Mouse (Mus musculus) cerebellum, adult 2 months (tissue): ENCODE results near the gene Cadps. TPM values are rescaled to one million over a fixed set of nuclear protein-coding genes. Genes with fewer than 3 reads are reported as not detected.

Source experiments
- DNase-seq, 2 experiments: peaks; one replicate each; pipeline ENCODE4 v3.0.0; 2021
- H3K27ac ChIP-seq: fragments of 200-500 bp; 2 replicates; pipeline ENCODE4 v1.5.1; 2012; ENCODE audit warnings: low read length, control low read depth, inconsistent platforms; ENCODE audit not compliant: insufficient read depth
- H3K27me3 ChIP-seq: fragments of 200-500 bp; 2 replicates; pipeline ENCODE4 v1.6.1; 2012; ENCODE audit warnings: inconsistent platforms, mild to moderate bottlenecking, low read length, moderate library complexity; ENCODE audit not compliant: control insufficient read depth, insufficient read depth
- H3K4me1 ChIP-seq: fragments of 200-500 bp; 2 replicates; pipeline ENCODE4 v1.6.1; 2011; ENCODE audit warnings: low read length; ENCODE audit not compliant: control insufficient read depth, insufficient read depth
- H3K4me3 ChIP-seq: fragments of 200-500 bp; replicated peaks from 2 replicates; pipeline ENCODE3; 2011; ENCODE audit warnings: mild to moderate bottlenecking, low read depth, low read length, control low read depth; ENCODE audit not compliant: insufficient read depth
- CTCF ChIP-seq: fragments of 200-500 bp; IDR thresholded peaks from 2 replicates; pipeline ENCODE4 v1.5.1; 2011; ENCODE audit warnings: low read depth, mild to moderate bottlenecking, control low read depth, low read length, moderate library complexity, borderline replicate concordance; ENCODE audit not compliant: insufficient read depth
- POLR2A ChIP-seq: fragments of 200-500 bp; IDR thresholded peaks from 2 replicates; pipeline ENCODE4 v1.6.1; 2011; ENCODE audit warnings: low read length, control low read depth, borderline replicate concordance; ENCODE audit not compliant: insufficient read depth
- WGBS: fragments of 180-500 bp; shearing (Covaris S2); methylation state at CpG from one replicate; pipeline ENCODE4 v1.1.7; 2018; 5-methylcytosine and 5-hydroxymethylcytosine counted together
- polyA plus RNA-seq: library from polyadenylated mRNA; depleted of rRNA; stranded (reverse); fragments of >200 nt; gene quantifications from 2 replicates; pipeline ENCODE4 v1.2.3, GENCODE M21; 2012

Gene Cadps
- polyA plus RNA-seq, 1 experiment: 165 TPM

DNA sequence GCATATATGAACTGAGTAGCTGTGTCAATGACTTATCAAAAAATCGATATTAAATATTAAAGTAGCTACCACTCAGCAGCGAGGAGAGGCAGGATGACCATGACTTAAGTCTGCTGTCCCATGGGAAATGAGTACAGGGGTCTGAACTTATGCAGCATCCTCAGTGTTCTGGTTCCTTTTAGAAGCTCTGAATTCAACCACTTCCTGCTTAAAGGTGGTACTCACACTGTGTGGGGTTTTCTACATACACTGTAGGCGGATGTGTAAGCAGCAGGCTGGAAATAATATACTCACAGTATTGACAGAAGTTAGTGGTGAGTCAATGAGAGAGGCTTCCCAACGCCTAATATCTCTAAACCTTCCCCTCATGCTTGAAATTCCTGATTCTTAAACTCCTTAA, 215.9 kb downstream of the Cadps start:
- 90% methylated on average over 4 of the region's 4 CpGs for WGBS
- DNase-seq: no peak
- TF ChIP-seq CTCF (no peak), POLR2A (no peak)
- H3K27ac ChIP-seq: no peak overlapping the region
- no peaks in the 10 kb centered on the region for H3K4me1 ChIP-seq
- H3K4me3 ChIP-seq: no peak overlapping the region
- H3K27me3 ChIP-seq: no peaks in the 10 kb centered on the region

DNA sequence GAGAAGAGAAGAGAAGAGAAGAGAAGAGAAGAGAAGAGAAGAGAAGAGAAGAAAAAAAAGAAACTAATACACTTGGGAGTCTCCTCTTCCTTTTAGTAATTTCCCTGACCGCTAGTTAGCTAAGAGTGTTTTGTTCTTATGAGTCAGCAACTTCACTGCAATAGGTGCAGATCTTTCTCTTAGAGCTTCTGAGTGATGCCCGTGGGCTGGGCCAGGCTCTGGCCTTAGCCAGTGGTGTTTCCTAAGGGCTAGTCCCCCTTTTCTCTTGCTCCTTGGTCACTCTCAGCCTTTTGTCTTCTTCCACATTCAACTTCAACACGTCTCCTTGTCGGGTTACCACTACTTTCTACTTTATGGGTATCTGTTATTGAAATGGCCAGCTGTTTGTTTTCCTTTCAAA, 216.7 kb downstream of the Cadps start:
- no peaks in the 10 kb centered on the region for H3K27me3 ChIP-seq
- WGBS: 89% methylated on average over 4 of the region's 4 CpGs
- TF ChIP-seq CTCF: no peak
- TF ChIP-seq POLR2A: no peak
- no peak overlapping the region for H3K4me3 ChIP-seq
- DNase-seq: no peak
- H3K27ac ChIP-seq: no peak overlapping the region
- no peaks in the 10 kb centered on the region for H3K4me1 ChIP-seq

DNA sequence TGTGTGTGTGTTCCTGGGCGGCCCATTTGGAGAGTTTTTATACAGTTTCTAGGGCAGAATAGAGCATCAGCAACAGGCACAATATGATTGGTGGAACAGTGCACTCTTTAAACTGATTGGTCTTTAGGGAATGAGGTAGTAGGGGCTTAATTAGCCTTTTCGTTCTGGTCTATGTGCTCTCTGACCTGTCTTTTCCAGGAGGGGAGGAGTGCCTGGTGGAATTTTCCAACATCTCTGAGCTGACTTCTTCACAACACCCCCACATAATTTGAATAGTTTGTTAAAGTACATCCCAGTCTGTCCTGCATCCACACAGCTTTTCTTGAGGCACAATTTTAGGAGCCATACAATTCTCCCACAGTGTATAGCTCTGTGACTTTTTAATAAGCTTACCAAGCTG, 220.8 kb downstream of the Cadps start:
- DNase-seq: no peak
- 95% methylated on average over 2 of the region's 2 CpGs for WGBS
- Histone ChIP-seq H3K27ac (no peak overlapping the region), H3K27me3 (no peaks in the 10 kb centered on the region), H3K4me1 (no peaks in the 10 kb centered on the region), H3K4me3 (no peak overlapping the region)
- no peak for TF ChIP-seq CTCF

DNA sequence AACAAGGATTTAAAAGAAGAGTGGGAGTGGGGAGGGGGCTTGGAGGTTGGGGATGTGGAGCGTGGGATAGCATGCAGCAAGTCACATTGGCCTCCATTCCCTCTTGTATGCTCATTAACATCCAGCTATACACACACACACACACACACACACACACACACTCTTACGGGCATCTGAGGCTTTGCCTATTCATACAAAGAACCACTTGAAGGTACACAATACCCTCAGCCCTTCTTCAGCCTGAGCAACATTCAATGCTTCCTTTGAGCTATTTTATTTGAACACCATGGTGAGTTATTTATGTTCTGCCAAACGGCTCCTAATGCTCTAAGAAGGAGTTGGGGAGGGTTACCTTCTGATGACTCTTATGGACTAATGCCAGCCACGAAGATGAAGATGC, 227.6 kb downstream of the Cadps start:
- Histone ChIP-seq H3K4me3 (no peak overlapping the region), H3K27ac (no peak overlapping the region), H3K4me1 (peaks cover 10% of the 10 kb centered on the region; the same call in 1 of the 2 replicates), H3K27me3 (no peaks in the 10 kb centered on the region)
- 86% methylated on average over 4 of the region's 4 CpGs for WGBS
- DNase-seq: no peak
- TF ChIP-seq CTCF (no peak), POLR2A (no peak)

DNA sequence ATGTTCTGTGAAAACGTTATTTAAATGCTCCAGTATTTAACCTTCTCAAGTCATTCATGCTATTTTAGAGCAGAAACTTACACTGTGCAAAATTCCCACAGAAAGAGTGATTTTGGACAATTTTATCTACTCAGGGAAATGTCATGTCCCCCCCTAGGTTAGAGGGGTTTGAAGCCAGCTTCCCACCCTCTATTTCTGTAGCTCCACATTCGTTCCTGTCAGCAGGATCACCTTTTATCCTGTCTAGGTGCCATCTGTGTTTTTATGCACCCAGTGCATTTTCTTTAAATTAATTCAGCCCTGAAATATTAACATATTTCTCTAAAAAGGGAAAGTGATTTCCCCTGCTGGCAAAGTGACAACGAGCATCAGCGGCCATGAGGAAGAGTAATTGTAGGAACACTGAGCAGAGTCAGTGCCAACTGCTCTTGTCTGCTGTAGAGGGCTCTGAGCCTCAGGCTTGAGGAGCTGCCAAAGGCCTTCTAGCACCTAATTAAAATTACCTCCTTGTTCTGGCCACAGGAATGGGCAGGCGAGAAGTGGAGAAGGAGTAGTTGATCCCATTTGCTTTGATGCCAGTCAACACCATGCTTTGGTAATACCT, 230.3 kb downstream of the Cadps start:
- Histone ChIP-seq H3K4me1 (peaks cover 10% of the 10 kb centered on the region; the same call in 1 of the 2 replicates), H3K27me3 (no peaks in the 10 kb centered on the region), H3K27ac (no peak overlapping the region), H3K4me3 (no peak overlapping the region)
- TF ChIP-seq POLR2A (no peak), CTCF (no peak)
- DNase-seq: peak; percentile 69 to 89
- 9% methylated on average over 5 of the region's 5 CpGs for WGBS

DNA sequence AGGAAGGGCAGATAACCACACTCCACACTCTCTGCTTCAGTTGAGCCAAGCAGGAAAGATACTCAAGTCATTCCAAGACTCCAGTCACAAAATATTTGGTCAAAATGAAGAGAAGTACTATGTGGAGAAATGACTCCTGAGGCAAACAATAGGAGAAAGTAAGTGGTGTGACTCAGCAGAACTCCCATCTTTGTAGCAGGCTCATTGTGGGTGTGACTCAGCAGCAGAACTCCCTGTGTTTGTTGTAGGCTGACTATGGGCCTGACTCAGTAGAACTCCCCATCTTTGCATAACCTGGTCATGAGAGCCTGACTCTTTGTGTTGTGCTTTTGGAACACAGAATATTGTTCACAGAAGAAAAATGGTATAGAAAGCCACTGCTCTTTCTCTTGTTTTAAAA, 231.1 kb downstream of the Cadps start:
- no peak for TF ChIP-seq POLR2A
- TF ChIP-seq CTCF: no peak
- no peaks in the 10 kb centered on the region for H3K27me3 ChIP-seq
- DNase-seq: no peak

DNA sequence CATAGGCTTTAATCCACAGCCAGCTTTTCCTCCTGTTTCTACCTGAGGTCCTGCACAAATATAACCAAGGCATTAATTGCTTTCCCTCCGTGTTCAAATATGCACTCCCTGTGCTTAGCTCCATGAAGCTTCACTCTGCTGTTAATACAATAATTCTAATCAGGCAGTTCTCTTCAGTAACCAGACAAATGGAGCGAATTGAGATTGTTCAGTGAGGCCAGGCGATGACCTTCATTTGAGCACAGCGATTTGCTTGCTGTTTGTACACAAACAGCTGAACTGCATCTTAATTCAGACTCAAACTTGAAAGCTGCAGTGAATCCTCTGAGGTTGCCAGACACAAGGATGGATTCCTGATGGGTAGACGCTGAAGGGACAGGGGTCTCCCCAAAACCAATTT, 239.3 kb downstream of the Cadps start:
- Histone ChIP-seq H3K27ac (no peak overlapping the region), H3K4me3 (no peak overlapping the region), H3K27me3 (no peaks in the 10 kb centered on the region), H3K4me1 (no peaks in the 10 kb centered on the region)
- whole genome bisulfite sequencing: 84% methylated on average over 5 of the region's 5 CpGs
- DNase-seq: no peak
- TF ChIP-seq CTCF (no peak), POLR2A (no peak)

More for the DNA sequence above, 231.1 kb downstream of the Cadps start:
- H3K4me3 ChIP-seq: no peak overlapping the region
- no peak overlapping the region for H3K27ac ChIP-seq
- peaks cover 10% of the 10 kb centered on the region; the same call in 1 of the 2 replicates for H3K4me1 ChIP-seq

DNA sequence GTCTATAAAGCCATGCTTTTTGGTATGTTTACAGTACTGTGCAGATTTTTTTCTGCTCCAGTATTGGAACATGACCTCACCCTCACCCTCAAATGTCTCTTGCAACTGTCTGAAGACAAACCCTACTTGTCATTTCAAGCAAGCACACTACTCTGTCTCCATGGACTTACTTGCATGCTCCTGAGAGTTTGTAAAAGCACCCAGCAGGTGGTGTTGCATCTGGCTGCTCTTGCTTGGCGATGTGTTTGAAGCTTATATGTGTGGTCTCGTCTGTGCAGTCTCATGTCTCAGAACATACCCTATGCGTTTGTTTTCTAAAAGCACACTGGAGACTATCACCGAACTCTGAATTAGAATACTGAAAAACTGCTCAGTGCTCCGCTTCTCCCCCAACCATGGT, 241.2 kb downstream of the Cadps start:
- H3K27me3 ChIP-seq: no peaks in the 10 kb centered on the region
- WGBS: 82% methylated on average over 5 of the region's 5 CpGs
- DNase-seq: no peak
- no peak overlapping the region for H3K4me3 ChIP-seq
- no peaks in the 10 kb centered on the region for H3K4me1 ChIP-seq
- TF ChIP-seq POLR2A (no peak), CTCF (no peak)
- H3K27ac ChIP-seq: no peak overlapping the region
